Mouse (Mus musculus): ENCODE data around the gene Ager. TPM values are rescaled to one million over a fixed set of nuclear protein-coding genes. Genes with fewer than 3 reads are reported as not detected.

The Ager gene
- polyA plus RNA-seq, 1 experiment from 2014 or later: 3.2 TPM

GRCm38 (mm10) chr17:34571875-34572274 is 25.8 kb upstream of the Ager start:
- H3K9ac ChIP-seq (ENCODE audit: low read depth, low read length): no peak overlapping the region
- no peak overlapping the region for H3K4me2 ChIP-seq
- WGBS (ENCODE audit: insufficient replicate concordance): 16% methylated on average over 5 of the region's 5 CpGs
- H3K9me3 ChIP-seq (replicated peaks; ENCODE audit: control insufficient read depth, low read length): 0 out of 2 replicates have a peak, but pooled peaks cover 2% of the 10 kb centered on the region
- H3K27ac ChIP-seq (ENCODE audit: low read depth, low read length): no peak overlapping the region
- peaks cover 11% of the 10 kb centered on the region; the same call in 1 of the 2 replicates for H3K27me3 ChIP-seq (ENCODE audit: control insufficient read depth, insufficient read depth, low read length)
- no peaks in the 10 kb centered on the region for H3K36me3 ChIP-seq (ENCODE audit: control insufficient read depth, insufficient read depth, low read length)
- no peak overlapping the region for H3K4me3 ChIP-seq (ENCODE audit: low read depth, low read length)
- H3K4me1 ChIP-seq (ENCODE audit: control insufficient read depth, insufficient read depth, low read length): no peaks in the 10 kb centered on the region
- ATAC-seq (replicated peaks; ENCODE audit: insufficient number of reproducible peaks, low FRiP score, low TSS enrichment): no peak

GRCm38 (mm10) chr17:34572361-34572760 is 25.3 kb upstream of the Ager start:
- Histone ChIP-seq H3K27me3 (ENCODE audit: control insufficient read depth, insufficient read depth, low read length) (peaks cover 6% of the 10 kb centered on the region; the same call in 1 of the 2 replicates), H3K4me1 (ENCODE audit: control insufficient read depth, insufficient read depth, low read length) (no peaks in the 10 kb centered on the region), H3K4me2 (no peak overlapping the region), H3K9ac (ENCODE audit: low read depth, low read length) (no peak overlapping the region), H3K9me3 (replicated peaks; ENCODE audit: control insufficient read depth, low read length) (0 out of 2 replicates have a peak, but pooled peaks cover 2% of the 10 kb centered on the region), H3K27ac (ENCODE audit: low read depth, low read length) (no peak overlapping the region), H3K4me3 (ENCODE audit: low read depth, low read length) (no peak overlapping the region), H3K36me3 (ENCODE audit: control insufficient read depth, insufficient read depth, low read length) (no peaks in the 10 kb centered on the region)
- WGBS (ENCODE audit: insufficient replicate concordance): 13% methylated on average over 15 of the region's 15 CpGs
- ATAC-seq (replicated peaks; ENCODE audit: insufficient number of reproducible peaks, low FRiP score, low TSS enrichment): no peak

GRCm38 (mm10) chr17:34576577-34576976 is 21.1 kb upstream of the Ager start:
- ATAC-seq (replicated peaks; ENCODE audit: insufficient number of reproducible peaks, low FRiP score, low TSS enrichment): no peak
- no peaks in the 10 kb centered on the region for H3K4me1 ChIP-seq (ENCODE audit: control insufficient read depth, insufficient read depth, low read length)
- H3K4me3 ChIP-seq (ENCODE audit: low read depth, low read length): no peak overlapping the region
- WGBS (ENCODE audit: insufficient replicate concordance): 70% methylated on average over 5 of the region's 5 CpGs
- H3K4me2 ChIP-seq: no peak overlapping the region
- H3K27ac ChIP-seq (ENCODE audit: low read depth, low read length): no peak overlapping the region
- no peak overlapping the region for H3K9ac ChIP-seq (ENCODE audit: low read depth, low read length)
- 0 out of 2 replicates have a peak, but pooled peaks cover 2% of the 10 kb centered on the region for H3K9me3 ChIP-seq (replicated peaks; ENCODE audit: control insufficient read depth, low read length)
- H3K27me3 ChIP-seq (ENCODE audit: control insufficient read depth, insufficient read depth, low read length): peaks cover 2% of the 10 kb centered on the region; the same call in 1 of the 2 replicates
- H3K36me3 ChIP-seq (ENCODE audit: control insufficient read depth, insufficient read depth, low read length): no peaks in the 10 kb centered on the region

GRCm38 (mm10) chr17:34578070-34578469 is 19.6 kb upstream of the Ager start:
- Histone ChIP-seq H3K9me3 (replicated peaks; ENCODE audit: control insufficient read depth, low read length) (no peaks in the 10 kb centered on the region), H3K27me3 (ENCODE audit: control insufficient read depth, insufficient read depth, low read length) (0 out of 2 replicates have a peak, but pooled peaks cover 2% of the 10 kb centered on the region), H3K4me3 (ENCODE audit: low read depth, low read length) (no peak overlapping the region), H3K4me1 (ENCODE audit: control insufficient read depth, insufficient read depth, low read length) (no peaks in the 10 kb centered on the region), H3K27ac (ENCODE audit: low read depth, low read length) (no peak overlapping the region), H3K9ac (ENCODE audit: low read depth, low read length) (no peak overlapping the region), H3K36me3 (ENCODE audit: control insufficient read depth, insufficient read depth, low read length) (no peaks in the 10 kb centered on the region), H3K4me2 (no peak overlapping the region)
- 81% methylated on average over 3 of the region's 3 CpGs for WGBS (ENCODE audit: insufficient replicate concordance)
- no peak for ATAC-seq (replicated peaks; ENCODE audit: insufficient number of reproducible peaks, low FRiP score, low TSS enrichment)

- Histone ChIP-seq H3K9ac (ENCODE audit: low read depth, low read length) (no peak overlapping the region), H3K36me3 (ENCODE audit: control insufficient read depth, insufficient read depth, low read length) (no peaks in the 10 kb centered on the region), H3K4me2 (no peak overlapping the region), H3K27ac (ENCODE audit: low read depth, low read length) (no peak overlapping the region), H3K4me1 (ENCODE audit: control insufficient read depth, insufficient read depth, low read length) (peaks cover 7% of the 10 kb centered on the region; the same call in 1 of the 2 replicates), H3K27me3 (ENCODE audit: control insufficient read depth, insufficient read depth, low read length) (no peaks in the 10 kb centered on the region), H3K4me3 (ENCODE audit: low read depth, low read length) (no peak overlapping the region), H3K9me3 (replicated peaks; ENCODE audit: control insufficient read depth, low read length) (no peaks in the 10 kb centered on the region)
- 80% methylated on average over 12 of the region's 12 CpGs for WGBS (ENCODE audit: insufficient replicate concordance)
- no peak for ATAC-seq (replicated peaks; ENCODE audit: insufficient number of reproducible peaks, low FRiP score, low TSS enrichment)
Measured at GRCm38 (mm10) chr17:34582528-34582927, 15.1 kb upstream of the Ager start.

- no peak overlapping the region for H3K9ac ChIP-seq (ENCODE audit: low read depth, low read length)
- H3K4me3 ChIP-seq (ENCODE audit: low read depth, low read length): no peak overlapping the region
- no peak for ATAC-seq (replicated peaks; ENCODE audit: insufficient number of reproducible peaks, low FRiP score, low TSS enrichment)
- no peak overlapping the region for H3K27ac ChIP-seq (ENCODE audit: low read depth, low read length)
- 61% methylated on average over 7 of the region's 7 CpGs for WGBS (ENCODE audit: insufficient replicate concordance)
- H3K4me1 ChIP-seq (ENCODE audit: control insufficient read depth, insufficient read depth, low read length): peaks cover 13% of the 10 kb centered on the region; the same call in 1 of the 2 replicates
- H3K9me3 ChIP-seq (replicated peaks; ENCODE audit: control insufficient read depth, low read length): no peaks in the 10 kb centered on the region
- no peaks in the 10 kb centered on the region for H3K27me3 ChIP-seq (ENCODE audit: control insufficient read depth, insufficient read depth, low read length)
- H3K36me3 ChIP-seq (ENCODE audit: control insufficient read depth, insufficient read depth, low read length): no peaks in the 10 kb centered on the region
- no peak overlapping the region for H3K4me2 ChIP-seq
Measured at GRCm38 (mm10) chr17:34583397-34583796, 14.3 kb upstream of the Ager start.

- Histone ChIP-seq H3K4me3 (ENCODE audit: low read depth, low read length) (no peak overlapping the region), H3K9me3 (replicated peaks; ENCODE audit: control insufficient read depth, low read length) (no peaks in the 10 kb centered on the region), H3K4me1 (ENCODE audit: control insufficient read depth, insufficient read depth, low read length) (peaks cover 14% of the 10 kb centered on the region; the same call in 1 of the 2 replicates), H3K36me3 (ENCODE audit: control insufficient read depth, insufficient read depth, low read length) (no peaks in the 10 kb centered on the region), H3K4me2 (no peak overlapping the region), H3K27ac (ENCODE audit: low read depth, low read length) (no peak overlapping the region), H3K9ac (ENCODE audit: low read depth, low read length) (no peak overlapping the region), H3K27me3 (ENCODE audit: control insufficient read depth, insufficient read depth, low read length) (no peaks in the 10 kb centered on the region)
- 83% methylated on average over 8 of the region's 8 CpGs for WGBS (ENCODE audit: insufficient replicate concordance)
- ATAC-seq (replicated peaks; ENCODE audit: insufficient number of reproducible peaks, low FRiP score, low TSS enrichment): no peak
Measured at GRCm38 (mm10) chr17:34583819-34584218, 13.8 kb upstream of the Ager start.

GRCm38 (mm10) chr17:34585121-34585520 is 12.5 kb upstream of the Ager start:
- Histone ChIP-seq H3K4me2 (no peak overlapping the region), H3K9ac (ENCODE audit: low read depth, low read length) (no peak overlapping the region), H3K36me3 (ENCODE audit: control insufficient read depth, insufficient read depth, low read length) (no peaks in the 10 kb centered on the region), H3K27ac (ENCODE audit: low read depth, low read length) (no peak overlapping the region), H3K4me1 (ENCODE audit: control insufficient read depth, insufficient read depth, low read length) (peaks cover 24% of the 10 kb centered on the region), H3K4me3 (ENCODE audit: low read depth, low read length) (no peak overlapping the region), H3K27me3 (ENCODE audit: control insufficient read depth, insufficient read depth, low read length) (no peaks in the 10 kb centered on the region), H3K9me3 (replicated peaks; ENCODE audit: control insufficient read depth, low read length) (no peaks in the 10 kb centered on the region)
- ATAC-seq (replicated peaks; ENCODE audit: insufficient number of reproducible peaks, low FRiP score, low TSS enrichment): no peak
- 81% methylated on average over 8 of the region's 8 CpGs for WGBS (ENCODE audit: insufficient replicate concordance)

Measured in heart, embryonic 11.5 days (tissue).